Mouse (Mus musculus): ENCODE data around the gene Sun2.
A peak's percentile ranks its signal among the peaks of the same experiment; 100 is the strongest.

GRCm38 (mm10) chr15:79752742-79753419 lies 10.5 kb upstream of the Sun2 start:
- TF ChIP-seq POLR2A (IDR thresholded peaks at IDR 0.05; ENCODE audit: extremely low read depth, insufficient read depth, low read length), result no peak
- TF ChIP-seq CTCF (IDR thresholded peaks at IDR 0.05; ENCODE audit: extremely low read depth, insufficient read depth, low read length), result peak; percentile 94

All from cortical plate, adult 2 months (tissue).